Mouse (Mus musculus) myocyte (in vitro differentiated cells): Measurements from ENCODE around the gene Arhgdia.

Source experiments
- MYOG ChIP-seq, 3 experiments: IDR thresholded peaks; one replicate each; pipeline ENCODE4 v1.6.1; 2011; ENCODE audit warnings: control low read depth in 2 of 3, low read depth in 2 of 3, mild to moderate bottlenecking in 2 of 3; ENCODE audit not compliant: insufficient read length in 2 of 3, control insufficient read depth in 1 of 3, insufficient read depth in 1 of 3
- POLR2A ChIP-seq: IDR thresholded peaks from one replicate; pipeline ENCODE4 v1.6.1; 2011; ENCODE audit warnings: low read depth, mild to moderate bottlenecking, control low read depth, moderate library complexity; ENCODE audit not compliant: insufficient read length
- POLR2AphosphoS2 ChIP-seq: IDR thresholded peaks from one replicate; pipeline ENCODE4 v1.6.1; 2011; ENCODE audit warnings: low read depth, control low read depth; ENCODE audit not compliant: insufficient read length

DNA sequence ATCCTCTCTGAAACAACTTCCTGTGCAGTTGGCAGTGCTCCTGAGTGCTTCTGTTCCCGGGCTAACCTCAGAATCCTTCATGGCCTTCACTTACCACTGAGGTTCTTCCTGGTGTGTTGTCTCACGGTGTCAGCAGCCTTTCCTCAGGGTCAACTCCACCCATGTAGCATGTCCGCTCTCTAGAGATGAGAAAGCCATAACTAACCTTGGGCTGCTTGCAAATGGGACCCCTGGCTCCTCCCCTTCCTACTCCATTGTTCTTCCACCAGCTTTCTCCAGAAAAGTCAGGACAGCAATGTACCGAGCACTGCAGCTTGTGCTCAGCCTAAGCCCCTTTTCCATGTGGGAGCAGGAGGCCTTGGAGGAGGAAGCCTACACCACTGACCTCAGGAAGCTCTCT lies 25.3 kb upstream of the Arhgdia start:
- TF ChIP-seq POLR2A (no peak), POLR2AphosphoS2 (no peak), MYOG (IDR thresholded peaks at IDR 0.05; ENCODE audit: control insufficient read depth in 1 of 3, insufficient read depth in 1 of 3, insufficient read length in 2 of 3, low read depth in 2 of 3) (no peak)
